Mouse (Mus musculus) myocyte (in vitro differentiated cells): ENCODE results near the gene Gpr62.

Source experiments
- POLR2A ChIP-seq: IDR thresholded peaks from one replicate; pipeline ENCODE4 v1.6.1; 2011; ENCODE audit warnings: low read depth, mild to moderate bottlenecking, control low read depth, moderate library complexity; ENCODE audit not compliant: insufficient read length
- POLR2AphosphoS2 ChIP-seq: IDR thresholded peaks from one replicate; pipeline ENCODE4 v1.6.1; 2011; ENCODE audit warnings: low read depth, control low read depth; ENCODE audit not compliant: insufficient read length
- SRF ChIP-seq: IDR thresholded peaks from one replicate; pipeline ENCODE4 v1.6.1; 2011; ENCODE audit warnings: low read depth; ENCODE audit not compliant: control insufficient read depth, insufficient read length
- TCF12 ChIP-seq: IDR thresholded peaks from one replicate; pipeline ENCODE4 v1.6.1; 2011; ENCODE audit warnings: mild to moderate bottlenecking, control low read depth; ENCODE audit not compliant: poor library complexity, insufficient read depth, severe bottlenecking
- USF1 ChIP-seq: IDR thresholded peaks from one replicate; pipeline ENCODE4 v1.6.1; 2011; ENCODE audit warnings: low read depth, mild to moderate bottlenecking, control low read depth, moderate library complexity

GRCm38 (mm10) chr9:106420608-106421007, 45.1 kb downstream of the Gpr62 start:
- no peak for TF ChIP-seq POLR2A
- no peak for TF ChIP-seq POLR2AphosphoS2
- TF ChIP-seq USF1, result no peak
- no peak for TF ChIP-seq TCF12
- TF ChIP-seq SRF, result no peak
